Mouse (Mus musculus): ENCODE results near the gene Ifi47. TPM values are rescaled to one million over a fixed set of nuclear protein-coding genes. Genes with fewer than 3 reads are reported as not detected.

The Ifi47 gene
- total and polyA plus RNA-seq, 3 experiments: 2.3 to 6.2 (median 2.7) TPM

- H3K4me1 ChIP-seq (ENCODE audit: control insufficient read depth in 1 of 2, insufficient read depth in 2 of 2): no peaks in the 10 kb centered on the region
- TF ChIP-seq MAFK (IDR thresholded peaks at IDR 0.05; ENCODE audit: insufficient replicate concordance, low read length) (no peak), BHLHE40 (IDR thresholded peaks at IDR 0.05; ENCODE audit: low read depth, low read length) (no peak), HCFC1 (IDR thresholded peaks at IDR 0.05; ENCODE audit: low read depth, low read length) (no peak), IRF4 (IDR thresholded peaks at IDR 0.05; ENCODE audit: low read depth, low read length) (no peak), CTCF (conservative IDR thresholded peaks at IDR 0.05 in 1 of 2, IDR thresholded peaks at IDR 0.05 in 1 of 2; ENCODE audit: low read depth in 2 of 2, low read length in 2 of 2) (no peak), ZNF384 (IDR thresholded peaks at IDR 0.05; ENCODE audit: low read depth, low read length) (no peak), EP300 (IDR thresholded peaks at IDR 0.05; ENCODE audit: low read length) (no peak), MEF2A (IDR thresholded peaks at IDR 0.05; ENCODE audit: borderline replicate concordance, low read depth, low read length) (no peak), MXI1 (IDR thresholded peaks at IDR 0.05; ENCODE audit: low read depth, low read length) (no peak), POLR2A (IDR thresholded peaks at IDR 0.05; ENCODE audit: low read depth, low read length) (no peak), CHD2 (IDR thresholded peaks at IDR 0.05; ENCODE audit: low read length) (no peak)
- H3K27me3 ChIP-seq (replicated peaks): peaks cover 4% of the 10 kb centered on the region
- H3K4me2 ChIP-seq (ENCODE audit: insufficient read depth, low read depth, poor library complexity, severe bottlenecking): no peak overlapping the region
- H3K4me3 ChIP-seq (replicated peaks in 1 of 3; ENCODE audit: low read depth in 2 of 3, low read length in 2 of 3, poor library complexity in 1 of 3): no peak overlapping the region
- H3K9me3 ChIP-seq (replicated peaks; ENCODE audit: low read length): no peaks in the 10 kb centered on the region
- in situ Hi-C loops (cut with MboI; ENCODE audit: low pct_ligation_motif_present, low pct_unique_long_range_greater_than_20kb, low sequenced_read_pairs) (loop anchor here (25.0 kb wide), 1 partner anchor 148 kb away; no protein-coding TSS in a partner anchor), dilution Hi-C loops (cut with MboI; ENCODE audit: extremely low pct_ligation_motif_present, extremely low pct_unique_long_range_greater_than_20kb, low sequenced_read_pairs) (no loop called here)
- H3K27ac ChIP-seq (ENCODE audit: insufficient read depth, low read depth): no peak overlapping the region
- H3K9ac ChIP-seq (ENCODE audit: insufficient read depth, low read depth): no peak overlapping the region
- DNase-seq (ENCODE audit: extremely low read depth): no peak
- H3K79me2 ChIP-seq (replicated peaks; ENCODE audit: control insufficient read depth, extremely low read depth, insufficient read depth, poor library complexity, severe bottlenecking): no peaks in the 10 kb centered on the region
- no peaks in the 10 kb centered on the region for H3K36me3 ChIP-seq (replicated peaks in 1 of 2; ENCODE audit: control insufficient read depth in 1 of 2, insufficient read depth in 1 of 2, low read length in 1 of 2)
Measured at GRCm38 (mm10) chr11:49114158-49114557, 37.8 kb downstream of the Ifi47 start.

- H3K4me1 ChIP-seq (ENCODE audit: control insufficient read depth in 1 of 2, insufficient read depth in 2 of 2): no peaks in the 10 kb centered on the region
- in situ Hi-C loops (cut with MboI; ENCODE audit: low pct_ligation_motif_present, low pct_unique_long_range_greater_than_20kb, low sequenced_read_pairs): loop anchor here (25.0 kb wide), 1 partner anchor 148 kb away; no protein-coding TSS in a partner anchor
Measured at GRCm38 (mm10) chr11:49114774-49115173, 38.4 kb downstream of the Ifi47 start, which contains the start of gene Olfr1396. Gene Olfr1396 (minus strand): TSS chr11:49114874.

GRCm38 (mm10) chr11:49119635-49120034, 43.2 kb downstream of the Ifi47 start:
- in situ Hi-C loops (cut with MboI; ENCODE audit: low pct_ligation_motif_present, low pct_unique_long_range_greater_than_20kb, low sequenced_read_pairs): loop anchor here (25.0 kb wide), 1 partner anchor 143 kb away; no protein-coding TSS in a partner anchor
- no peak overlapping the region for H3K4me3 ChIP-seq (replicated peaks in 1 of 3; ENCODE audit: low read depth in 2 of 3, low read length in 2 of 3, poor library complexity in 1 of 3)
- no peaks in the 10 kb centered on the region for H3K79me2 ChIP-seq (replicated peaks; ENCODE audit: control insufficient read depth, extremely low read depth, insufficient read depth, poor library complexity, severe bottlenecking)
- H3K4me1 ChIP-seq (ENCODE audit: control insufficient read depth in 1 of 2, insufficient read depth in 2 of 2): peaks cover 0 to 9% of the 10 kb centered on the region in 2 experiments; a peak in 2 of 4 replicates
- no peak overlapping the region for H3K9ac ChIP-seq (ENCODE audit: insufficient read depth, low read depth)
- dilution Hi-C loops (cut with MboI; ENCODE audit: extremely low pct_ligation_motif_present, extremely low pct_unique_long_range_greater_than_20kb, low sequenced_read_pairs): no loop called here
- peaks cover 2% of the 10 kb centered on the region for H3K27me3 ChIP-seq (replicated peaks)
- no peaks in the 10 kb centered on the region for H3K36me3 ChIP-seq (replicated peaks in 1 of 2; ENCODE audit: control insufficient read depth in 1 of 2, insufficient read depth in 1 of 2, low read length in 1 of 2)
- no peak overlapping the region for H3K4me2 ChIP-seq (ENCODE audit: insufficient read depth, low read depth, poor library complexity, severe bottlenecking)
- H3K27ac ChIP-seq (ENCODE audit: insufficient read depth, low read depth): no peak overlapping the region
- no peaks in the 10 kb centered on the region for H3K9me3 ChIP-seq (replicated peaks; ENCODE audit: low read length)
- no peak for DNase-seq (ENCODE audit: extremely low read depth)
- TF ChIP-seq JUN (IDR thresholded peaks at IDR 0.05; ENCODE audit: insufficient read depth, low read depth, low read length): no peak
- TF ChIP-seq MYC (IDR thresholded peaks at IDR 0.05; ENCODE audit: low read depth, low read length): no peak
- no peak for TF ChIP-seq ZNF384 (IDR thresholded peaks at IDR 0.05; ENCODE audit: low read depth, low read length)
- TF ChIP-seq ZC3H11A (IDR thresholded peaks at IDR 0.05; ENCODE audit: low read depth, low read length): no peak
- TF ChIP-seq GABPA (IDR thresholded peaks at IDR 0.05; ENCODE audit: insufficient replicate concordance, low read depth, low read length): no peak
- no peak for TF ChIP-seq TBP (conservative IDR thresholded peaks at IDR 0.05; ENCODE audit: low read depth, low read length)
- no peak for TF ChIP-seq MXI1 (IDR thresholded peaks at IDR 0.05; ENCODE audit: low read depth, low read length)
- no peak for TF ChIP-seq CTCF (conservative IDR thresholded peaks at IDR 0.05 in 1 of 2, IDR thresholded peaks at IDR 0.05 in 1 of 2; ENCODE audit: low read depth in 2 of 2, low read length in 2 of 2)
- TF ChIP-seq USF2 (conservative IDR thresholded peaks at IDR 0.05; ENCODE audit: low read depth, low read length): no peak
- no peak for TF ChIP-seq MEF2A (IDR thresholded peaks at IDR 0.05; ENCODE audit: borderline replicate concordance, low read depth, low read length)
- TF ChIP-seq MAZ (IDR thresholded peaks at IDR 0.05; ENCODE audit: low read depth, low read length): no peak

More at GRCm38 (mm10) chr11:49114774-49115173, 38.4 kb downstream of the Ifi47 start, which contains the start of gene Olfr1396:
- Histone ChIP-seq H3K79me2 (replicated peaks; ENCODE audit: control insufficient read depth, extremely low read depth, insufficient read depth, poor library complexity, severe bottlenecking) (no peaks in the 10 kb centered on the region), H3K9me3 (replicated peaks; ENCODE audit: low read length) (no peaks in the 10 kb centered on the region), H3K27me3 (replicated peaks) (peaks cover 4% of the 10 kb centered on the region), H3K4me2 (ENCODE audit: insufficient read depth, low read depth, poor library complexity, severe bottlenecking) (no peak within 1 kb of the TSS), H3K4me3 (replicated peaks in 1 of 3; ENCODE audit: low read depth in 2 of 3, low read length in 2 of 3, poor library complexity in 1 of 3) (no peak within 1 kb of the TSS), H3K9ac (ENCODE audit: insufficient read depth, low read depth) (no peak within 1 kb of the TSS), H3K27ac (ENCODE audit: insufficient read depth, low read depth) (no peak within 1 kb of the TSS), H3K36me3 (replicated peaks in 1 of 2; ENCODE audit: control insufficient read depth in 1 of 2, insufficient read depth in 1 of 2, low read length in 1 of 2) (no peaks in the 10 kb centered on the region)
- DNase-seq (ENCODE audit: extremely low read depth): no peak
- TF ChIP-seq SIN3A (IDR thresholded peaks at IDR 0.05; ENCODE audit: low read length) (no peak), ELF1 (IDR thresholded peaks at IDR 0.05; ENCODE audit: low read depth, low read length) (no peak), JUN (IDR thresholded peaks at IDR 0.05; ENCODE audit: insufficient read depth, low read depth, low read length) (no peak), ZC3H11A (IDR thresholded peaks at IDR 0.05; ENCODE audit: low read depth, low read length) (no peak), CHD2 (IDR thresholded peaks at IDR 0.05; ENCODE audit: low read length) (no peak), RCOR1 (conservative IDR thresholded peaks at IDR 0.05; ENCODE audit: low read depth, low read length) (no peak)
- dilution Hi-C loops (cut with MboI; ENCODE audit: extremely low pct_ligation_motif_present, extremely low pct_unique_long_range_greater_than_20kb, low sequenced_read_pairs): no loop called here

Measured in CH12.LX (cell line).